Mouse (Mus musculus): ENCODE measurements around the gene Ahcyl1. TPM values are rescaled to one million over a fixed set of nuclear protein-coding genes. Genes with fewer than 3 reads are reported as not detected.

The Ahcyl1 gene
- polyA plus RNA-seq, 1 experiment = 38.4 TPM

DNA sequence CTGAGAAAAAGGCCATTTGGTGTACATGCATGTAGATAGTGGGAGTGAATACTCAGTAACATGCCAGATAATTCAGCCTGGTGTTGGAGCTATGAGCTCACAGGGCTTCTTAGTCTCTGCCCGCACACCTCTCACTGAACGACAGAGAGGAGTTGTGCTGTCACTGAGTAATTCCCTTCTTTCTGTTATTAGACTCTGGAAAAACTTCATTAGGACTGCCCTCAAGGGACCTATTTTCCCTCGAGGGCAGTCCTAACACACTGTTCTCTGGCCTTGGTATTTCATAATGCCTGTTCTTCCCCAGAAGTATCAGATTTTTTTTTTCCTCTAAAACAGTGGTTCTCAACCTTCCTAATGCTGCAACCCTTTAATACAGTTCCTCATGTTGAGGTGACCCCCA lies 15.7 kb upstream of the Ahcyl1 start:
- 71% methylated on average over 3 of the region's 3 CpGs for WGBS
- H3K4me3 ChIP-seq (replicated peaks; ENCODE audit: control insufficient read depth, low read depth, low read length) = no peak overlapping the region
- TF ChIP-seq POLR2A (IDR thresholded peaks at IDR 0.05; ENCODE audit: borderline replicate concordance, control insufficient read depth, low read depth, low read length) = no peak
- TF ChIP-seq CTCF (IDR thresholded peaks at IDR 0.05; ENCODE audit: control insufficient read depth, insufficient read depth, low read length) = no peak
- H3K4me1 ChIP-seq (ENCODE audit: control insufficient read depth, insufficient read depth, low read length) = no peaks in the 10 kb centered on the region
- no peak overlapping the region for H3K27ac ChIP-seq (ENCODE audit: control insufficient read depth, insufficient read depth, low read depth, low read length, poor library complexity)

GRCm38 (mm10) chr3:107709156-107709555 lies 12.8 kb upstream of the Ahcyl1 start:
- Histone ChIP-seq H3K4me1 (ENCODE audit: control insufficient read depth, insufficient read depth, low read length) (peaks cover 2% of the 10 kb centered on the region), H3K27ac (ENCODE audit: control insufficient read depth, insufficient read depth, low read depth, low read length, poor library complexity) (no peak overlapping the region), H3K4me3 (replicated peaks; ENCODE audit: control insufficient read depth, low read depth, low read length) (no peak overlapping the region)
- no peak for TF ChIP-seq CTCF (IDR thresholded peaks at IDR 0.05; ENCODE audit: control insufficient read depth, insufficient read depth, low read length)
- TF ChIP-seq POLR2A (IDR thresholded peaks at IDR 0.05; ENCODE audit: borderline replicate concordance, control insufficient read depth, low read depth, low read length) = no peak
- 77% methylated on average over 3 of the region's 3 CpGs for WGBS

DNA sequence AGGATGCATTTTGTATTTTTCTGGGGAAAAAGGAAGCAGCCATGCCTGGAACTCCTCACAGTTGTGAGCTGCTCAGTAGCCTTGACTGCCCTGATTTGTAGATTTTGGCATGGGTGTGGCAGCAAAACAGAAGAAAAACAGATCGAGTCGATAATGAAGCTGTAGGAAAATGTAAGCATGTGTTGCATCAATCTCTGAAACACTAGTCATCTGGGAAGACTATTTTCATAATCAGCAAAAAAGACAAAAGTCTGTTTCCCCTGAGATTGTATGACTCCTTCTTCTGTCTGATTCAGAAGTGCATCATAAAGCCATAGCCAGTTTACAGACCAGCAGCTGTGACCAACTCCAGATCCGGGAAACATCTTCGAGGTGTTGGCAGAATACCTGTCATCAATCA lies 10.9 kb upstream of the Ahcyl1 start:
- peaks cover 2% of the 10 kb centered on the region for H3K4me1 ChIP-seq (ENCODE audit: control insufficient read depth, insufficient read depth, low read length)
- no peak overlapping the region for H3K27ac ChIP-seq (ENCODE audit: control insufficient read depth, insufficient read depth, low read depth, low read length, poor library complexity)
- TF ChIP-seq POLR2A (IDR thresholded peaks at IDR 0.05; ENCODE audit: borderline replicate concordance, control insufficient read depth, low read depth, low read length) = no peak
- no peak for TF ChIP-seq CTCF (IDR thresholded peaks at IDR 0.05; ENCODE audit: control insufficient read depth, insufficient read depth, low read length)
- whole genome bisulfite sequencing = 74% methylated on average over 4 of the region's 4 CpGs
- no peak overlapping the region for H3K4me3 ChIP-seq (replicated peaks; ENCODE audit: control insufficient read depth, low read depth, low read length)

DNA sequence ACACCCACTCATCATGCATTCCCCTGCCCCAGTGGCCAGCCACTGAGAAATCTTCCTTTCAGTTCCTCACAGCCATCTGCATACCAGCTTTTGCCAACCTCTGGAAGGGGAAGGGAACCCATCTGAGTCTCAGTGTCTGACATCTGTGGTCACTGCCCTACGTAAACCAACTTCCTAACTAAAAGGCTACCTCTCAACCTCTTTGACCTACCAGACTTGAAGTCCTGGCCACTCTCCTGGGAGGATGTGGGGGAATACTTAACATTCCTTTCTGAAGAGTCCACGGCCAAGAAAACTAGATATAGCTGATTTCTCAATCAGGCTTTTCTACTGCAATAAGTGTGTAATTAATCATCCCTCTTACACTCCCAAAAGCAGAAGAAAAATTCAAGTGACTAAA lies 9.8 kb upstream of the Ahcyl1 start:
- H3K4me3 ChIP-seq (replicated peaks; ENCODE audit: control insufficient read depth, low read depth, low read length) = no peak overlapping the region
- no peak overlapping the region for H3K27ac ChIP-seq (ENCODE audit: control insufficient read depth, insufficient read depth, low read depth, low read length, poor library complexity)
- no peak for TF ChIP-seq CTCF (IDR thresholded peaks at IDR 0.05; ENCODE audit: control insufficient read depth, insufficient read depth, low read length)
- peaks cover 2% of the 10 kb centered on the region for H3K4me1 ChIP-seq (ENCODE audit: control insufficient read depth, insufficient read depth, low read length)
- 13% methylated on average over 2 of the region's 2 CpGs for WGBS

DNA sequence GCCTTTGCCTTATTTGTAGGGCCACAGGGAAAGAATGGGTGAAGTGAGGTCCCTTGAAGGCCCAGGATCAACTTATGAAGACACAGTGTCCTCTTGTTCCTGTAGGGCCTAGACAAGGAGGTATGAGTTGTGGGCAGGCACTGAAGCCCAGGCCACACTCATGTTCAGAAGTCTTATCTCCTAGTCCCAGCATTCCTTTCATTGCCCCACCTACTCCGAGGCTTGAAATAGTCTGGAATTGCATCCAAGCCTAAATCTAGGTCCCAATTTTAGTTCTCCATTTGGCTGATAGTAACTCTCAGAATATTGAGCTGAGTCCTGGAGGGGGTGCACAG lies 8.0 kb upstream of the Ahcyl1 start:
- WGBS = 69% methylated on average over 1 of the region's 1 CpGs
- H3K4me1 ChIP-seq (ENCODE audit: control insufficient read depth, insufficient read depth, low read length) = peaks cover 2% of the 10 kb centered on the region
- H3K27ac ChIP-seq (ENCODE audit: control insufficient read depth, insufficient read depth, low read depth, low read length, poor library complexity) = no peak overlapping the region
- no peak overlapping the region for H3K4me3 ChIP-seq (replicated peaks; ENCODE audit: control insufficient read depth, low read depth, low read length)
- TF ChIP-seq CTCF (IDR thresholded peaks at IDR 0.05; ENCODE audit: control insufficient read depth, insufficient read depth, low read length) (no peak), POLR2A (IDR thresholded peaks at IDR 0.05; ENCODE audit: borderline replicate concordance, control insufficient read depth, low read depth, low read length) (no peak)

GRCm38 (mm10) chr3:107703675-107704370 lies 7.5 kb upstream of the Ahcyl1 start:
- WGBS = 76% methylated on average over 7 of the region's 7 CpGs
- no peak overlapping the region for H3K27ac ChIP-seq (ENCODE audit: control insufficient read depth, insufficient read depth, low read depth, low read length, poor library complexity)
- TF ChIP-seq POLR2A (IDR thresholded peaks at IDR 0.05; ENCODE audit: borderline replicate concordance, control insufficient read depth, low read depth, low read length) (no peak), CTCF (IDR thresholded peaks at IDR 0.05; ENCODE audit: control insufficient read depth, insufficient read depth, low read length) (no peak)
- peaks cover 2% of the 10 kb centered on the region for H3K4me1 ChIP-seq (ENCODE audit: control insufficient read depth, insufficient read depth, low read length)
- no peak overlapping the region for H3K4me3 ChIP-seq (replicated peaks; ENCODE audit: control insufficient read depth, low read depth, low read length)

- no peak overlapping the region for H3K4me3 ChIP-seq (replicated peaks; ENCODE audit: control insufficient read depth, low read depth, low read length)
- no peak overlapping the region for H3K27ac ChIP-seq (ENCODE audit: control insufficient read depth, insufficient read depth, low read depth, low read length, poor library complexity)
- 77% methylated on average over 1 of the region's 1 CpGs for WGBS
- H3K4me1 ChIP-seq (ENCODE audit: control insufficient read depth, insufficient read depth, low read length) = peaks cover 2% of the 10 kb centered on the region
- no peak for TF ChIP-seq CTCF (IDR thresholded peaks at IDR 0.05; ENCODE audit: control insufficient read depth, insufficient read depth, low read length)
- TF ChIP-seq POLR2A (IDR thresholded peaks at IDR 0.05; ENCODE audit: borderline replicate concordance, control insufficient read depth, low read depth, low read length) = no peak
These were observed 5.5 kb upstream of the Ahcyl1 start for GRCm38 (mm10) chr3:107701767-107702394.

GRCm38 (mm10) chr3:107700625-107701024 lies 4.3 kb upstream of the Ahcyl1 start:
- 87% methylated on average over 2 of the region's 2 CpGs for WGBS
- TF ChIP-seq POLR2A (IDR thresholded peaks at IDR 0.05; ENCODE audit: borderline replicate concordance, control insufficient read depth, low read depth, low read length) = no peak
- no peak overlapping the region for H3K27ac ChIP-seq (ENCODE audit: control insufficient read depth, insufficient read depth, low read depth, low read length, poor library complexity)
- no peak overlapping the region for H3K4me3 ChIP-seq (replicated peaks; ENCODE audit: control insufficient read depth, low read depth, low read length)
- peaks cover 2% of the 10 kb centered on the region for H3K4me1 ChIP-seq (ENCODE audit: control insufficient read depth, insufficient read depth, low read length)

DNA sequence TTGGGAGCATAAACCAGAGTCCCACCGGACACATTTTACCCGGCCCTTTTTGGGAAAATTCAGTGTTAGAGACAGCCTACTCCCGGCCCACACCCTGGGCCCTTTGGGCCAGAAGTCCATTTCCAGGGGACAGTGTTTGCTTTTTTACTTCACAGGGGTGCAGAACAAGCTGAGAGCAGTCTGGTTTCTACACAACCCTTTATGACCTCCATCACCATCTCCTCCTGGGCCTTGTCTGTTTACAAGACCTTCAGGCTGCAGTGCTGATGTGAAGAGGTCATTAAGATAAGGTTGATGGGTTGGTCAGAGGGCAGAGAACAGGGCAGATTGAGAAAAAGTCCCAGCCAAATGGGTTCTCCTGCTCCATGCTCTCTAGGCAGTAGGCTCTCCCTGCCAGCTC lies 550 bp upstream of the Ahcyl1 start:
- H3K4me3 ChIP-seq (replicated peaks; ENCODE audit: control insufficient read depth, low read depth, low read length) = no peak overlapping the region
- WGBS = 55% methylated on average over 3 of the region's 3 CpGs
- H3K4me1 ChIP-seq (ENCODE audit: control insufficient read depth, insufficient read depth, low read length) = peaks cover 1% of the 10 kb centered on the region; the same call in 1 of the 2 replicates

More for the DNA sequence above, 550 bp upstream of the Ahcyl1 start:
- H3K27ac ChIP-seq (ENCODE audit: control insufficient read depth, insufficient read depth, low read depth, low read length, poor library complexity) = no peak overlapping the region
- no peak for TF ChIP-seq CTCF (IDR thresholded peaks at IDR 0.05; ENCODE audit: control insufficient read depth, insufficient read depth, low read length)
- TF ChIP-seq POLR2A (IDR thresholded peaks at IDR 0.05; ENCODE audit: borderline replicate concordance, control insufficient read depth, low read depth, low read length) = no peak
